Mouse (Mus musculus) spleen, adult 2 months (tissue): Measurements from ENCODE around the gene Bsg. TPM values are rescaled to one million over a fixed set of nuclear protein-coding genes. Genes with fewer than 3 reads are reported as not detected.

ENCODE experiments used
- DNase-seq, 2 experiments: peaks; one replicate each; pipeline versions ENCODE4 v3.0.0 to v3.0.0-alpha.2; 2012 to 2021; ENCODE audit warnings: low spot score in 2 of 2, low read depth in 1 of 2
- H3K27ac ChIP-seq: fragments of 200-500 bp; 2 replicates; pipeline ENCODE4 v1.5.1; 2012; ENCODE audit warnings: low read length, inconsistent platforms; ENCODE audit not compliant: insufficient read depth
- H3K27me3 ChIP-seq: fragments of 200-500 bp; 2 replicates; pipeline ENCODE4 v1.6.1; 2012; ENCODE audit warnings: mild to moderate bottlenecking, moderate library complexity, low read length, inconsistent platforms; ENCODE audit not compliant: control insufficient read depth, insufficient read depth
- H3K36me3 ChIP-seq: fragments of 200-500 bp; 2 replicates; pipeline ENCODE4 v1.6.1; 2012; ENCODE audit warnings: mild to moderate bottlenecking, low read length, inconsistent platforms; ENCODE audit not compliant: control insufficient read depth, insufficient read depth
- H3K4me1 ChIP-seq: fragments of 200-500 bp; 2 replicates; pipeline ENCODE4 v1.6.1; 2011; ENCODE audit warnings: inconsistent platforms; ENCODE audit not compliant: control insufficient read depth, insufficient read depth, insufficient read length
- H3K4me3 ChIP-seq: fragments of 200-500 bp; 2 replicates; pipeline ENCODE4 v1.5.1; 2011; ENCODE audit warnings: mild to moderate bottlenecking, inconsistent platforms; ENCODE audit not compliant: insufficient read depth, insufficient read length; ENCODE audit errors: extremely low read depth
- CTCF ChIP-seq: fragments of 200-500 bp; IDR thresholded peaks from 2 replicates; pipeline ENCODE4 v1.5.1; 2011; ENCODE audit warnings: mild to moderate bottlenecking, inconsistent platforms; ENCODE audit not compliant: insufficient read depth, insufficient read length, insufficient replicate concordance; ENCODE audit errors: extremely low read depth
- POLR2A ChIP-seq: fragments of 200-500 bp; IDR thresholded peaks from 2 replicates; pipeline ENCODE4 v1.6.1; 2011; ENCODE audit warnings: low read depth, low read length, inconsistent platforms
- WGBS: fragments of 180-500 bp; shearing (Covaris S2); methylation state at CpG from one replicate; pipeline ENCODE4 v1.1.7; 2018; 5-methylcytosine and 5-hydroxymethylcytosine counted together
- polyA plus RNA-seq: library from polyadenylated mRNA; depleted of rRNA; stranded (reverse); fragments of >200 nt; gene quantifications from 2 replicates; pipeline ENCODE4 v1.2.3, GENCODE M21; 2012

Gene Bsg
- polyA plus RNA-seq, 1 experiment: 208 TPM

GRCm38 (mm10) chr10:79682551-79682915 is 21.8 kb upstream of the Bsg start:
- TF ChIP-seq POLR2A (no peak), CTCF (no peak)
- Histone ChIP-seq H3K36me3 (peaks cover 23% of the 10 kb centered on the region), H3K4me3 (peak overlapping the region; percentile 66), H3K27ac (peak overlapping the region; percentile 17; the same call in 1 of the 2 replicates), H3K4me1 (peaks cover 15% of the 10 kb centered on the region; the same call in 1 of the 2 replicates), H3K27me3 (no peaks in the 10 kb centered on the region)
- WGBS: 1% methylated on average over 10 of the region's 10 CpGs
- DNase-seq: peak in 1 of 2 experiments; percentile 30

- peak overlapping the region; percentile 66 for H3K4me3 ChIP-seq
- 3% methylated on average over 10 of the region's 10 CpGs for WGBS
- H3K4me1 ChIP-seq: peaks cover 15% of the 10 kb centered on the region; the same call in 1 of the 2 replicates
- peak in 1 of 2 experiments; percentile 45 for DNase-seq
- H3K36me3 ChIP-seq: peaks cover 26% of the 10 kb centered on the region
- no peaks in the 10 kb centered on the region for H3K27me3 ChIP-seq
- no peak overlapping the region for H3K27ac ChIP-seq
- peak; percentile 11; the same call in 1 of the 2 replicates for TF ChIP-seq CTCF
- TF ChIP-seq POLR2A: no peak
Measured at GRCm38 (mm10) chr10:79682916-79683582, 21.2 kb upstream of the Bsg start.

DNA sequence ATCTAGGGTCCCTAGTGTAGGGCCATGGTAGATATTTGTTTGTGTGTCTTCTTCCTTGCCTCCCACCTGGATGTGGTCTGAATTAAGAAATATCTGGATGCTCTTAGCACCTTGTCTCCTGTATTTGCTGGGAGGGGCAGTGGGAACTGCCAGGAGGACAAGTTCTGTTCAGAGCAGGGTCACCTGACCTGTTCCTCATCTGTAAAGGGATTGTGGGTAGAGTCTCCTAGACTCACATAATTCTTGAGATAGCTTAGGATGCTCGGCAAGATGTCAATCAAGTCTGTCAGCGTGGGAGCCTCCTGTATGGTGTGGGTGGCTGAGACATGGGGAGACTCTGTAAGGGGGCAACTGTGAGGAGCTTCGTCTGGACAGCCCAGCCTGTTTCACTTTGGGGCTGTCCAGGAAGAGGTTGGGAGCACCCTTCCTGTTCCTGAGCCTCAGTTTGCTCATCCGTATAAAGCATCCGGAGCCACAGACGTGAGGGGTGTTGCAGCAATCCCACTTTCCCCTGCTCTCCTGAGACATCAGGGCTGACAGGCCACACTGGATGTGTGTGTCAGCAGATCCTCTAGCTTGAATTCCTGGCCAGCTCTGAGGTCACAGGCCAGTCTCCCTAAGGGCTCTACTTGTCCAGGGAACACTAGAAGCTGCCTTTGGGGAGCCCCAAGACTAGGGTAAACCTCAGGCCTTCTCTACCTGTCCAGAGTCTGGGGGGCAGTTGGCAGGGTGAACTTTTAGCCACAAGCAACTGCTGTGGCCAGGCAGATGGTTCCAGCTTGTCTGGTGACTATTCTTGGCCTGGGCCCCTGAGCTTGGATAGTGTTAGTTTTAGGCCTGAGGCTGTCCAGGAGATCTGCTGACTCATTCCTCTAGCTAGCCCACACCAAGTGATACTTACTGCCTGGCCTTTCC is 20.3 kb upstream of the Bsg start:
- TF ChIP-seq POLR2A (no peak), CTCF (no peak)
- Histone ChIP-seq H3K4me3 (no peak overlapping the region), H3K36me3 (peaks cover 31% of the 10 kb centered on the region), H3K4me1 (peaks cover 15% of the 10 kb centered on the region; the same call in 1 of the 2 replicates), H3K27me3 (no peaks in the 10 kb centered on the region), H3K27ac (no peak overlapping the region)
- DNase-seq: no peak
- WGBS: 79% methylated on average over 6 of the region's 6 CpGs

DNA sequence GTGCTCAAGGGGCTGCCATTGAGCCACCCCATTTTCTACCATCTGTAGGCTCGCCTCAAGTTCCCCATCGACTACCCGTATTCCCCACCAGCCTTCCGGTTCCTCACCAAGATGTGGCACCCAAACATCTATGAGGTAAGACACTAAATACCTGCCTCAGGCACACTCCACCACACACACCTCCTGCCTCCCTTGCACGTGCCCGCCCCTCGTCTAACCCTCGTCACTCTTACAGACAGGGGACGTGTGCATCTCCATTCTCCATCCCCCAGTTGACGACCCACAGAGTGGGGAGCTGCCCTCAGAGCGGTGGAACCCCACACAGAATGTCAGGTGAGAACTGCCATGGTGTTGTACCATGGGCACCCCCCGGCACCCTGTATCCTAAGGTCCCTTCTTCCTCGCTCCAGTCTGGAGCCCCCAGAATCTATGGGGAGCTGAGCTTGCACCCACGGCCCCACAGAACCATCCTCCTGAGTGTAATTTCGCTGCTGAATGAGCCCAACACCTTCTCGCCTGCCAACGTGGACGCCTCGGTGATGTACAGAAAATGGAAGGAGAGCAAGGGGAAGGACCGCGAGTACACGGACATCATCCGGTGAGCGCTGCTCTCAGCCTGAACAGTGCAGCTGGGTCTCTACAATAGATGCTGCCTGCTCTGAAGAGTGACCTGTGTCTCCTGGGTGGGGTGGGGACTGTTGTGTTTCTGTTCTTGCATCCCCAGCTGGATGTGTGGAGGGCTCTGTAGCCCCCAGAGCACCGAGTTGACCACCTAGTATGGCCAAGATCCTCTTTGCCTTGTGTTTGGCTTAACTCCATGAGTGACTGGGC is 19.3 kb upstream of the Bsg start:
- peaks cover 15% of the 10 kb centered on the region; the same call in 1 of the 2 replicates for H3K4me1 ChIP-seq
- 95% methylated on average over 25 of the region's 25 CpGs for WGBS

GRCm38 (mm10) chr10:79686219-79686618 is 18.1 kb upstream of the Bsg start:
- Histone ChIP-seq H3K27me3 (no peaks in the 10 kb centered on the region), H3K27ac (no peak overlapping the region), H3K4me1 (peaks cover 12% of the 10 kb centered on the region; the same call in 1 of the 2 replicates), H3K36me3 (peaks cover 31% of the 10 kb centered on the region), H3K4me3 (no peak overlapping the region)
- TF ChIP-seq POLR2A (no peak), CTCF (no peak)
- WGBS: 96% methylated on average over 2 of the region's 2 CpGs
- DNase-seq: no peak

More for the DNA sequence above, 19.3 kb upstream of the Bsg start:
- no peak overlapping the region for H3K27ac ChIP-seq
- TF ChIP-seq POLR2A: no peak
- no peak for TF ChIP-seq CTCF
- no peak overlapping the region for H3K4me3 ChIP-seq
- peaks cover 31% of the 10 kb centered on the region for H3K36me3 ChIP-seq
- DNase-seq: no peak
- H3K27me3 ChIP-seq: no peaks in the 10 kb centered on the region

DNA sequence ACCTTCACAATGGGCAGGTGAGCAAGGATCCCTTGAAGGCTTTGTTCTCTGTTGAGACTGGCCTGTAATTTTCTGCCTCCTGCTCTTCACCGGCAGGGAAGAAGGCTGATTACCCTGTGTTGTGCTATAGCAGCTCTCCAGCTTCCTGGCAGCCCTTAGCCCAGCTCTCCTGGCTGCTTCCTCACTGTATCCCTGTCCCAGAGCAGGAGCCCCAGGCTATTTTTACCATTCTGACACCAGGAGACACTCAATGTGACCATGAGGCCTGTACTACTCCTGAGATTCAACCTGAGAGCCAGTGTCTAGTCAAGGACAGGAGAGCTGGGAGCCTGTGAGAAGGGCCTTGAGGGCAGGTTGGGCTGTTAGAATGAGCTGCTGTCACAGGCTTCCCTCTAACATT is 17.6 kb upstream of the Bsg start:
- H3K4me1 ChIP-seq: peaks cover 11% of the 10 kb centered on the region; the same call in 1 of the 2 replicates
- 96% methylated on average over 1 of the region's 1 CpGs for WGBS
- H3K27ac ChIP-seq: no peak overlapping the region
- no peak for DNase-seq
- no peak overlapping the region for H3K4me3 ChIP-seq
- H3K27me3 ChIP-seq: no peaks in the 10 kb centered on the region
- H3K36me3 ChIP-seq: peaks cover 31% of the 10 kb centered on the region
- no peak for TF ChIP-seq CTCF
- no peak for TF ChIP-seq POLR2A
